Mouse (Mus musculus) left cerebral cortex, adult 18-20 months (tissue): Measurements from ENCODE around the gene Tmem240. TPM values are rescaled to one million over a fixed set of nuclear protein-coding genes. Genes with fewer than 3 reads are reported as not detected.
"Not testable (repeated sequence)": the region's sequence is repeated elsewhere in the genome, so short reads cannot be mapped to it uniquely, and the experiment has no call there.

Source experiments
- DNase-seq, 2 experiments: peaks; one replicate each; pipeline ENCODE4 v3.0.0; 2021 to 2022; ENCODE audit warnings: low spot score in 2 of 2, mixed read lengths in 1 of 2
- total RNA-seq, 2 experiments: library from RNA; stranded (reverse); gene quantifications; 2 replicates each; pipeline ENCODE4 v1.2.3; 2021

Gene Tmem240
- total RNA-seq, 2 experiments from 2014 or later = 51.1 to 53.0 TPM

DNA sequence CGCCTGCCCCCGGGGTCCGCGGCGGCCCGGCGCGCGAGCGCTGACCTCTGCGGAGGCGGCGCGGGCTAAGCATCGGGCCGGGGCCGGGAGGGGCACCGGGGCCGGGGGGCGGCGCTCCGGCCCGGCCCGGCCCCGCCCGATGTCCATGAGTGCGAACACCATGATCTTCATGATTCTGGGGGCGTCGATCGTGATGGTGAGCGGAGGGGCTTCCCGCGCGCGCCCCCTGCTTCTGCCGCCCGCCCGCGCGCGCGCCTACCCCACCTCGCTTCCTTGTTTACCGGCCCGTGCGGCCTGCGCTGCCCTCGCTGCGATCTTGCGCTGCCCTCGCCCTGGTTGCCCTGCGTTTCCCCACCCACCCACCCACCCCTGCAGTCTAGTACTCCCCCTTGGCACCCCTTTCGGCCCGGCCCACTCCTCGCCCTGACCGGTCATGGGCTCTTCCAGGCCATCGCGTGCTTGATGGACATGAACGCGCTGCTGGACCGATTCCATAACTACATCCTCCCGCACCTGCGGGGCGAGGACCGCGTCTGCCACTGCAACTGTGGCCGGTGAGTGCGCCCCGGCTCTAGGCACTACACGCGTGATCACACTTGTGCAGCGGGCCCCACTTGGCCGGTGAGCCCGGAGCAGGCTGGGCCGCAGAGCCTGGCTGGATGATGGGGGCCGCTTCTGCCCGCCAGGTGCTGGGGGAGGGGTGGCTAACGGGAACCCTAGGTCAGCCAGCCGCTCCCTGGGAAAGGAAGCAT lies 527 bp downstream of the Tmem240 start:
- DNase-seq = peak; percentile 41 to 45

DNA sequence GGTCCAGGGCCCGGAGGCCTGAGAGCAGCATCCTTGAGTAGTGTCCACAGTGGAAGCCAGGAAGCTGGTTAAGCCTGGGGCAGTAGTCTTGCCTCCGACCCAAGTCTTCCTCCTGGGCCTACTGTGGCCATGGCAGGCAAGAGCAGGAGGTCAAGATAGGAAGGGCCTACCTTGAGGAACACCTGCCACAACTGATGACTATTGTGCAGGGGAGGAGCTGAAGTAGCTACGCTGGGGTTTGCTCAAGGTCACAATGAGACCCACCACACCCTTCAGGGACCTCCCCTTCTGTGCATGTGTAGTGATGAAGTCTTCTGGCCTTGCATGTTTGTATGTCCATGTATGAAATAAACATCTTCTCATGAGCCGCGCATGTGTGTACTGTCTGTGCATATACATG lies 1.2 kb downstream of the Tmem240 start:
- DNase-seq = no peak

- DNase-seq = no peak
These were observed 1.8 kb downstream of the Tmem240 start for GRCm38 (mm10) chr4:155736421-155736820.

DNA sequence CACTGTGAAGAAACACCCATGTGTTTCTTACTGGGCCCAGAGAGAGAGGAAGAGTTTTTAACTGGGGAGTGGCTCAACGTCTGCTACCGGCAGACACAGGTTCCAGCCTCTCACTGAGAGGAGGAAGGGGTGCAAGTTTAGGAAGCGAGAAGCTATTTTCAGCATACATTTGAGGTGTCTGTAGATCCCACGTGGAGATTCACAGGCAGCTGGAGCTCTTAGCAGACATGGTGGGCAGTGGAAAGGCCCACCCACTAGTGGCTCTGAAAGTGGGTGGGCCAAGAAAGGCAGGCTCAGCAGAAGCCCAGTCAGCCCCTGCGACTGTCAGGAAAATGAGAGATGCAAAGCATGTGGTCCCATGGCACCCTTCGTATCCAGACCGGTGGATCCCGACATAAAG lies 3.7 kb downstream of the Tmem240 start:
- DNase-seq = peak in 1 of 2 experiments; percentile 56

DNA sequence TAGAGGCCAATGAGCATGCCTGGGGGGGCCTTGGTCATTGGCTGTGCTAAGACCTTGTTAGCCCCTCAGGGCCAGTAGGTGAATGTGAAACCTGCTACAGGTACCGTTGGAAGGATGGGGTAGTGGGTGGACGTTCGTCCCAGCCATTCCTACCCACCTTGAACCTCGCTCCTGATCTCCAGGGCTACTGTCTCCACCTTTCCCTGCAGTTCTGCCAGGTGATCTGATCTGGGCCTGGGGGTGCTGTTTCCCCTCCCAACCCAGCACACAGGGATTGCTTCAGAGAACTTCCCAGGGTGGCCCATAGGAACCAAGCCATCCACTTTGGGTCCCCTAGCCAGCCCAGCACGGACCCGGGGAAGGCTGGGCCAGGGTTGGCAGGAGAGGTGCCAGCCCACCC lies 4.6 kb downstream of the Tmem240 start:
- no peak for DNase-seq

- DNase-seq = no peak
These were observed 5.4 kb downstream of the Tmem240 start for GRCm38 (mm10) chr4:155739741-155740636.

DNA sequence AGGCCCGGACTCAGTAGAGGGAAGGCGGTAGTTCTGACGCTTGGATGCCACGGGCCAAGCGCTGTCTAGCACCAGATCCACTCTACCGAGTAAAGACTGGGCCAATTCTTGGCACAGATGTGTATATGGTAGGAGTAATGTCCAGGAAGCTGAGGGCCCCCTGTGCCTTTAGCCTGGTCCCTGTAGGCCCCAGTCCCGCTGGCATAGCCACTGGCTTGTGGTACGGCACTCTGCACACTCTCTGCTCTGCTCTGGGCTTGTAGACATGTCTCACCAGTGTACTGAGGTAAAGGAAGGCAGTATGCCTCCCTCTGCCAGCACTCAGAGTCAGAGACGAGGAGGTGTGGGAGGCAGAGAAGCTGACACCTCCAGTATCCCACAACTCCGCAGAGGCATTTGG lies 6.1 kb downstream of the Tmem240 start:
- DNase-seq = not testable (repeated sequence)

- no peak for DNase-seq
These were observed 8.1 kb downstream of the Tmem240 start for GRCm38 (mm10) chr4:155742684-155743083.

DNA sequence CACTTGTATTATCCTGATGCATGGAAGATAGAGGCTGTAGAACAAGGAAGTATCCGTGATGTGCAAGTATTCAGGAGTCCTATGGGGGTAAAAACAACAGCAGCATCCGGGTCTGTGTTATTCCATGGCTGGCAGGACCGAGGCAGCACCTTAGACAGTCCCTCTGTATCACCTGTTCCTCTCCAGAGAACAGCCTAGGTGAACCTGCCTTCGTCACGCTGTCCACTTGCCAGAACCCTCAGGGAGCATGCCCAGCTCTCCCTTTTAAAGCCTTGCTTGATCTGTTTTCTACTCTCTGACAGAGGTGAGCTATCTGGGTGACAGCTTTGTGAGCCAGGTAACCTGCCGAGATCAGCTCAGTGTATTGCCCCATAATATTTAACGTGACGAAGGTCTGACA lies 9.9 kb downstream of the Tmem240 start:
- no peak for DNase-seq

GRCm38 (mm10) chr4:155745136-155745535 lies 10.5 kb downstream of the Tmem240 start:
- DNase-seq = no peak

GRCm38 (mm10) chr4:155746036-155746548 lies 11.5 kb downstream of the Tmem240 start:
- no peak for DNase-seq

- DNase-seq = no peak
These were observed 12.2 kb downstream of the Tmem240 start for GRCm38 (mm10) chr4:155746575-155747490.

DNA sequence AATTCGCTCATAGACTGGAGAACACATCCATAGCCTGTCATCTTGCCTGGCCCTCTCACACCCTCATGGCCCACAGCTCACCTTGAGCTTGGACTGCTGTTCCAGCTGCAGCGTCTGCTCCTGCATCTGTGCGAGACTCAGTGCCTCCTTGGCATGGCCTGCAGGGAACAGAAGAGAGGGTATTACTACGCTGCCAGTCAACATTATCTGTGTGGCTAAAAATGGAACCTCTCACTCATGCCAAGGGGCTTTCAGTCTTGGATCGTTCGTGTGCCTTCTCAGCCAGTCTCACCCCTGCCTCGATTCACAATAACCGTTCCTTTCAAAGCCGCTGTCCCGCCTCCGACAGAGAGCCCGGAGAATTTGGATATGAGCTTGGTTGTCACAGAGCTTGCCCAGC lies 22.4 kb downstream of the Tmem240 start:
- no peak for DNase-seq

GRCm38 (mm10) chr4:155759862-155760612 lies 25.4 kb downstream of the Tmem240 start:
- no peak for DNase-seq

- DNase-seq = peak; percentile 98
These were observed 26.2 kb downstream of the Tmem240 start, which contains the start of gene Atad3a for GRCm38 (mm10) chr4:155760613-155761355. Gene Atad3a (minus strand): TSS chr4:155761093.

DNA sequence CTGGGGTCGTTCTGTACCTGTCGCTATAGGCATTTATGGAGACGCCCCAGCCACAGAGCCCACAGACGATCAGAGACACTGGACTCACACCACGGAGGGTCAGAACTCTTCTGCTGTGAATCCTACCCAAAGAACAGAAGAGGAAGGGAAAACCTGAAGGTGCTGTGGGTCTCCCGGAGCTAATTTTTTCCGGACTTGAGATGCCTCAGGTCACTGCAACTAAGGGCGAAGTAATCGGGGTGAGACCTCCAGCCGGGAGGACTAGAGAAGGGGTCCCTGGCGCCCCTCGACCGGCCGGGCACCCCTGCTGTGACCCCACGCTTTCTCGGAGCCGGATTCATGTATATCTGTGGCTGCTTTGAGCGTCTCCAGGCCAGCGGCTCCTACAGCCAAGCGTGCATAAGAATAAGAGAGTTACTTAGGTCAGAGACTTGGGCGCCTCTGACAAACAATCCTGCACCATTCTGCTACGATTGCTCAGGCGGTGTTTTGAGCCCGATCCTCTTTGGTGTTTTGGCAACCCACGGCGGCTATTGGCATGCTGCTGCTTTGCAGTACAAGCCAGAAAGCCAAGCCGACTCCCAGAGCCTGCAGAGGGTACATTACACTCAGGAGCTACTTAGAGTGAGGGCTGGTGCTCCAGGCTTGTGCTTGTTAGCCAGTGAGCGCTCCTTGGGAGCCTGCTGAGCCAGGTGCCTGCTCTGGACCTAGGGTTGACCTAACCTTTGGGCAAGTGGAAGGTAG lies 26.9 kb downstream of the Tmem240 start:
- DNase-seq = no peak

GRCm38 (mm10) chr4:155762357-155762756 lies 27.8 kb downstream of the Tmem240 start:
- no peak for DNase-seq

DNA sequence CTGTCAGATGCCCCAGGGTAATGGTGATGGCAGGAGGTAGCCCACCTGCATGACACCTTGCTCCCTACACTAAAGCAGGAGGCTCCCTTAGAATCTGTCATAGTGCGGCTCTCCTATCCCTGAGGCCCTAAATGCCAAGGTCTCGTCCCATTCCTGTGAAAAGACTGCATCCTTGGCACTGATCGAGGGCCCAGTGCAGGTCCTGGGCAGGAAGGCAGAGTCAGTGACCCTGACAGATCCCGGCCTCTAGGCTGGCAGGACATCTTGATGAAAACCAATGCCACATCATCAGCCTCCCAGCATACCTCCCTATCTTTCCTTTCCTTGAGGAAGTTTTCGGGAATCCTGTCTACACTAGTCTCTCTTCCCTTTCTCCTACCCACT lies 34.9 kb downstream of the Tmem240 start:
- no peak for DNase-seq
